Comparison of ENCODE assay signal across 8 mouse cellular contexts in the genomic region with DNA sequence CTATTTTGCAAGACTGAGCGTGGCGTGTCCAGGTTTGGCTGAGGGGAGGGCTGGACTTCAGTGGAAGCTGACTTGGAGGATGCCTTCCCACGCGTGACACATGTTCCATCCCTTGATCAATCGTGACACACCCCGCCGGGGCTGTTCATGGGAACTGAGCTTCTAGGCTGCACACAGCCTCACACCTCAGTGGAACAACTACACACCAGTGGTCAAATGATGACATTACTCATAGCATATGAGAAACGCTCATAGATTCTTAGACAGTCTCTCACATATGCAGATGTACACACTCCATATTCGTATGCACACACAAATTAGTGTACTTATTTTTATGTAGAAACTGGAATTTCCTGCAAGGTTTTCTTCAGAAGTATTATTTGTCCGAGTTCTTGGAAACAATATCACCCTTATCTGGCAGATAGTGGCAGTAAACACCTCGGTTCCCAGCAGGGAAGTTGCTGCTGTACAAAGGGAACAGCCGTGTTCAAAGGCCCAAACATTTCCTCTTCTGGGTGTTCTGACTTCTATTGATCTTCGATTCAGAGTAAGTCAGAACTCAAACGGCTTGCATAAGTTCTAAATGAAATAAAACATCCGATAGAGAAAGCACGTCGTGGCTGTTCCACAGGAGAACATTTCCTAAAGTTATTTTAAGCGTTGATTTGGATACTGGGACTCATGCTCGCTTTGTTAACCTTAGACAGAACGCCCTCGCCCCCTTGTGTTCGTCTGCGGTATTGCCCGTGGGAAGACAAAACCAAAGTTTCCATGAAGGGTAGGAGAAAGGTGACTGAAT.
A peak's percentile ranks its signal among the peaks of the same experiment; 100 is the strongest.
DNase-seq lines count a peak whose midpoint lies in the region; ATAC-seq and TF ChIP-seq lines count a peak whose summit lies in the region.

No protein-coding gene starts in this region.

- no peaks in the 10 kb centered on the region for H3K4me1 ChIP-seq in midbrain, embryonic 11.5 days (ENCODE audit: control insufficient read depth, insufficient read depth, low read length)

- H3K9ac ChIP-seq in midbrain, embryonic 11.5 days (ENCODE audit: low read length): peak overlapping the region; percentile 27; the same call in 1 of the 2 replicates

- H3K4me3 ChIP-seq in left cerebral cortex, adult 2 months: no peak overlapping the region
- H3K4me3 ChIP-seq in midbrain, embryonic 11.5 days (ENCODE audit: low read depth, low read length): no peak overlapping the region

- H3K4me2 ChIP-seq in midbrain, embryonic 11.5 days: no peak overlapping the region

- 39% methylated on average over 24 of the region's 24 CpGs for WGBS in midbrain, embryonic 11.5 days

- TF ChIP-seq CTCF in left cerebral cortex, adult 2 months (IDR thresholded peaks at IDR 0.05): peak; percentile 97

- no peaks in the 10 kb centered on the region for H3K9me3 ChIP-seq in midbrain, embryonic 11.5 days (ENCODE audit: control insufficient read depth, low read length)

- ATAC-seq in midbrain, embryonic 11.5 days (ENCODE audit: low FRiP score): peak; percentile 73; the same call in 1 of the 2 replicates
- ATAC-seq in erythroid progenitor cell, adult 5-6 weeks (replicated peaks; ENCODE audit: low FRiP score, poor library complexity, severe bottlenecking): no peak

- DNase-seq in adrenal gland, adult 18-20 months (ENCODE audit: low spot score in 2 of 2): peak; percentile 82 to 86
- DNase-seq in embryo, embryonic 10 days (ENCODE audit: low spot score): peak; percentile 89
- peak; percentile 29 for DNase-seq in gastrocnemius, postnatal 25 days
- DNase-seq in induced T-regulatory cell, adult 2 months (ENCODE audit: low read depth): peak; percentile 69
- DNase-seq in left cerebral cortex, adult 2 months (ENCODE audit: extremely low spot score in 1 of 2, low spot score in 2 of 2): peak; percentile 80 to 86
- peak; percentile 99 for DNase-seq in midbrain, embryonic 11.5 days (ENCODE audit: low spot score, missing footprints)
- peak; percentile 52 for DNase-seq in skeletal muscle tissue, adult 2 months (ENCODE audit: low read depth, low spot score)

- intact Hi-C loops in left cerebral cortex, adult 2 months (cut with DNase I): loop anchor here (1.0 to 2.0 kb wide), 3 partner anchors 303 to 502 kb away; no protein-coding TSS in a partner anchor

- H3K27ac ChIP-seq in left cerebral cortex, adult 2 months: no peak overlapping the region
- H3K27ac ChIP-seq in midbrain, embryonic 11.5 days (ENCODE audit: low read depth, low read length): no peak overlapping the region

- no peaks in the 10 kb centered on the region for H3K27me3 ChIP-seq in midbrain, embryonic 11.5 days (ENCODE audit: control insufficient read depth, insufficient read depth, low read length)

- no peaks in the 10 kb centered on the region for H3K36me3 ChIP-seq in midbrain, embryonic 11.5 days (ENCODE audit: control insufficient read depth, insufficient read depth, low read length)

Comparison
In these comparisons a context has a peak if more than half of its experiments do, and no peak if none do; other contexts are left out.
1. DNase-seq: peak in every context shown above with its lines; median percentile 99 in midbrain, embryonic 11.5 days; 89 in embryo, embryonic 10 days; 84 in adrenal gland, adult 18-20 months; 83 in left cerebral cortex, adult 2 months; 69 in induced T-regulatory cell, adult 2 months; 52 in skeletal muscle tissue, adult 2 months; 29 in gastrocnemius, postnatal 25 days.